ENCODE assay signal across 16 mouse cellular contexts in the genomic region with DNA sequence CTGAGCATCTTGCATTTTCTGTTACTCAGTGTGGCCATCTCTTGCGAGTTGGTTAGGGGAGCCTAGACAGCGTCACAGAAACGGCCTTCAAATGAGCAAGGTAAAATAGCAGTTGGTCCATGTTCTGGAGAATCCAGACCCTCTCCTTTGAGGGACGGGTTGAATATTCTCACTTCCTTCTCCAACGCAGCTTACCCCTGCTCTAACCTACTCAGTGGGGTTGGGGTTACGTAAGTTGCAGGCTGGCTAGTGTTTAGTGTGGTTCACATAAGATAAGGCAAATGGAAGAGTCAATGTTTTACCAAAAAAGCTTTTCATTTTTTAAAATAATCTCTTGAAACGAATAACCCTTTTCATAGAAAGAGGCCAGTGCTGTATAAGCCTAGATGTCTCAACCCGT.
"Had no signal": no experiment of that assay in that cellular context is flagged by ENCODE, and none has a peak within 500 bp of the region (broad histone marks: within the 10 kb centered on the region; RNA-seq: fewer than 3 reads in every experiment).

No protein-coding gene starts in this region.

- ATAC-seq: liver, postnatal 0 days; midbrain, embryonic 13.5 days had no signal

- H3K4me3 ChIP-seq: lung, embryonic 15.5 days; megakaryocyte, embryonic 14.5 days; midbrain, embryonic 13.5 days; midbrain, embryonic 15.5 days; neural tube, embryonic 12.5 days; stomach, embryonic 15.5 days had no signal

- DNase-seq: liver, postnatal 0 days; lung, adult 2 months; lung, postnatal 14 days; lung, postnatal 36 days; right cerebral cortex, postnatal 14 days; thymus, adult 2 months; thymus, postnatal 25 days; thymus, postnatal 4 days had no signal

- H3K27ac ChIP-seq: macrophage; neural tube, embryonic 12.5 days; stomach, embryonic 15.5 days; stomach, postnatal 0 days had no signal
